Mouse (Mus musculus) olfactory bulb, adult 2 months (tissue): ENCODE measurements at regions not wholly inside any gene's neighbourhood (a gene's known extent, or its start where the extent isn't known, plus 50 kb on each side); places are given as distances from the start of the nearest gene placed in this dataset.
A peak's percentile ranks its signal among the peaks of the same experiment; 100 is the strongest.

Experiments
- H3K27ac ChIP-seq: fragments of 200-500 bp; 2 replicates; pipeline ENCODE4 v1.5.1; 2012; ENCODE audit warnings: low read depth, low read length; ENCODE audit not compliant: insufficient read depth
- H3K4me1 ChIP-seq: fragments of 200-500 bp; 2 replicates; pipeline ENCODE4 v1.6.1; 2012; ENCODE audit warnings: low read length; ENCODE audit not compliant: control insufficient read depth, insufficient read depth
- H3K4me3 ChIP-seq: fragments of 200-500 bp; 2 replicates; pipeline ENCODE4 v1.5.1; 2012; ENCODE audit warnings: mild to moderate bottlenecking, low read depth, low read length, moderate library complexity; ENCODE audit not compliant: insufficient read depth
- CTCF ChIP-seq: fragments of 200-500 bp; IDR thresholded peaks from 2 replicates; pipeline ENCODE4 v1.5.1; 2012; ENCODE audit warnings: low read depth, mild to moderate bottlenecking, low read length, moderate library complexity; ENCODE audit not compliant: insufficient read depth
- POLR2A ChIP-seq: fragments of 200-500 bp; IDR thresholded peaks from 2 replicates; pipeline ENCODE4 v1.6.1; 2012; ENCODE audit warnings: mild to moderate bottlenecking, low read depth, low read length, moderate library complexity; ENCODE audit not compliant: insufficient read depth
- WGBS: fragments of 180-500 bp; shearing (Covaris S2); methylation state at CpG from one replicate; pipeline ENCODE4 v1.1.7; 2018; 5-methylcytosine and 5-hydroxymethylcytosine counted together

GRCm38 (mm10) chr16:42772640-42773039, 103.0 kb upstream of the Zbtb20 start:
- H3K4me1 ChIP-seq, result no peaks in the 10 kb centered on the region
- H3K4me3 ChIP-seq, result no peak overlapping the region
- no peak overlapping the region for H3K27ac ChIP-seq
- TF ChIP-seq CTCF (no peak), POLR2A (no peak)
- WGBS, result 71% methylated on average over 2 of the region's 2 CpGs

- Histone ChIP-seq H3K4me1 (no peaks in the 10 kb centered on the region), H3K4me3 (no peak overlapping the region), H3K27ac (no peak overlapping the region)
- TF ChIP-seq CTCF, result no peak
- TF ChIP-seq POLR2A, result no peak
- WGBS, result 45% methylated on average over 1 of the region's 1 CpGs
Observed at GRCm38 (mm10) chr16:42770199-42770598, 105.5 kb upstream of the Zbtb20 start.

- 74% methylated on average over 5 of the region's 5 CpGs for WGBS
- no peak for TF ChIP-seq POLR2A
- TF ChIP-seq CTCF, result no peak
- Histone ChIP-seq H3K4me1 (no peaks in the 10 kb centered on the region), H3K27ac (no peak overlapping the region), H3K4me3 (no peak overlapping the region)
Observed at GRCm38 (mm10) chr16:42748681-42749080, 127.0 kb upstream of the Zbtb20 start.

- 55% methylated on average over 11 of the region's 11 CpGs for WGBS
- H3K4me3 ChIP-seq, result no peak overlapping the region
- H3K27ac ChIP-seq, result no peak overlapping the region
- H3K4me1 ChIP-seq, result no peaks in the 10 kb centered on the region
- TF ChIP-seq CTCF (no peak), POLR2A (no peak)
Observed at GRCm38 (mm10) chr16:42745943-42746675, 129.6 kb upstream of the Zbtb20 start.

GRCm38 (mm10) chr16:42743538-42743937, 132.1 kb upstream of the Zbtb20 start:
- H3K27ac ChIP-seq, result no peak overlapping the region
- H3K4me1 ChIP-seq, result no peaks in the 10 kb centered on the region
- 69% methylated on average over 1 of the region's 1 CpGs for WGBS
- no peak for TF ChIP-seq CTCF
- TF ChIP-seq POLR2A, result no peak
- no peak overlapping the region for H3K4me3 ChIP-seq

GRCm38 (mm10) chr16:42743120-42743519, 132.6 kb upstream of the Zbtb20 start:
- WGBS, result 54% methylated on average over 2 of the region's 2 CpGs
- TF ChIP-seq POLR2A, result no peak
- TF ChIP-seq CTCF, result no peak
- H3K27ac ChIP-seq, result no peak overlapping the region

GRCm38 (mm10) chr16:42727826-42728225, 147.9 kb upstream of the Zbtb20 start:
- Histone ChIP-seq H3K27ac (no peak overlapping the region), H3K4me1 (no peaks in the 10 kb centered on the region), H3K4me3 (no peak overlapping the region)
- no peak for TF ChIP-seq CTCF
- no peak for TF ChIP-seq POLR2A
- 73% methylated on average over 7 of the region's 7 CpGs for WGBS

More at GRCm38 (mm10) chr16:42743120-42743519, 132.6 kb upstream of the Zbtb20 start:
- H3K4me1 ChIP-seq, result no peaks in the 10 kb centered on the region
- no peak overlapping the region for H3K4me3 ChIP-seq

- H3K27ac ChIP-seq, result no peak overlapping the region
- peaks cover 3% of the 10 kb centered on the region; the same call in 1 of the 2 replicates for H3K4me1 ChIP-seq
- WGBS, result 86% methylated on average over 3 of the region's 3 CpGs
- TF ChIP-seq POLR2A (no peak), CTCF (no peak)
- H3K4me3 ChIP-seq, result no peak overlapping the region
Observed at GRCm38 (mm10) chr16:42719915-42720314, 155.8 kb upstream of the Zbtb20 start.

GRCm38 (mm10) chr16:42718452-42718851, 157.2 kb upstream of the Zbtb20 start:
- TF ChIP-seq CTCF, result no peak
- TF ChIP-seq POLR2A, result no peak
- WGBS, result 33% methylated on average over 7 of the region's 7 CpGs
- Histone ChIP-seq H3K4me1 (peaks cover 3% of the 10 kb centered on the region; the same call in 1 of the 2 replicates), H3K27ac (peak overlapping the region; percentile 23; the same call in 1 of the 2 replicates), H3K4me3 (no peak overlapping the region)
